Mouse (Mus musculus): Measurements from ENCODE around the gene Olfr44. TPM values are rescaled to one million over a fixed set of nuclear protein-coding genes. Genes with fewer than 3 reads are reported as not detected.

Olfr44 gene
- not detected in 2 replicates for polyA plus RNA-seq (2012; rRNA removed)

GRCm38 (mm10) chr9:39493895-39494294 lies at the start of gene Olfr44:
Olfr44 (minus strand) TSS chr9:39493995.
- no peak within 1 kb of the TSS for H3K27ac ChIP-seq (ENCODE audit: insufficient read depth, low read length)
- H3K27me3 ChIP-seq (ENCODE audit: control insufficient read depth, insufficient read depth, low read length): no peaks in the 10 kb centered on the region
- no peaks in the 10 kb centered on the region for H3K36me3 ChIP-seq (ENCODE audit: control insufficient read depth, insufficient read depth, low read length)
- no peak within 1 kb of the TSS for H3K4me3 ChIP-seq (ENCODE audit: extremely low read depth, insufficient read depth, insufficient read length)
- no peak for DNase-seq (ENCODE audit: low read depth in 1 of 2, low spot score in 2 of 2)
- H3K4me1 ChIP-seq (ENCODE audit: control insufficient read depth, insufficient read depth, insufficient read length): no peaks in the 10 kb centered on the region
- 81% methylated on average over 2 of the region's 2 CpGs for WGBS
- no peak for TF ChIP-seq CTCF (IDR thresholded peaks at IDR 0.05; ENCODE audit: extremely low read depth, insufficient read depth, insufficient read length, insufficient replicate concordance)
- no peak for TF ChIP-seq POLR2A (IDR thresholded peaks at IDR 0.05; ENCODE audit: low read depth, low read length)

- H3K4me1 ChIP-seq (ENCODE audit: control insufficient read depth, insufficient read depth, insufficient read length): no peaks in the 10 kb centered on the region
- H3K27ac ChIP-seq (ENCODE audit: insufficient read depth, low read length): no peak overlapping the region
- 87% methylated on average over 1 of the region's 1 CpGs for WGBS
- H3K27me3 ChIP-seq (ENCODE audit: control insufficient read depth, insufficient read depth, low read length): no peaks in the 10 kb centered on the region
- no peaks in the 10 kb centered on the region for H3K36me3 ChIP-seq (ENCODE audit: control insufficient read depth, insufficient read depth, low read length)
- H3K4me3 ChIP-seq (ENCODE audit: extremely low read depth, insufficient read depth, insufficient read length): no peak overlapping the region
- no peak for DNase-seq (ENCODE audit: low read depth in 1 of 2, low spot score in 2 of 2)
- no peak for TF ChIP-seq CTCF (IDR thresholded peaks at IDR 0.05; ENCODE audit: extremely low read depth, insufficient read depth, insufficient read length, insufficient replicate concordance)
- TF ChIP-seq POLR2A (IDR thresholded peaks at IDR 0.05; ENCODE audit: low read depth, low read length): no peak
Observed at GRCm38 (mm10) chr9:39523616-39524285, 30.0 kb upstream of the Olfr44 start.

GRCm38 (mm10) chr9:39518595-39518994 lies 24.8 kb upstream of the Olfr44 start:
- H3K36me3 ChIP-seq (ENCODE audit: control insufficient read depth, insufficient read depth, low read length): no peaks in the 10 kb centered on the region
- H3K27ac ChIP-seq (ENCODE audit: insufficient read depth, low read length): no peak overlapping the region
- H3K4me3 ChIP-seq (ENCODE audit: extremely low read depth, insufficient read depth, insufficient read length): no peak overlapping the region
- no peak for TF ChIP-seq CTCF (IDR thresholded peaks at IDR 0.05; ENCODE audit: extremely low read depth, insufficient read depth, insufficient read length, insufficient replicate concordance)
- TF ChIP-seq POLR2A (IDR thresholded peaks at IDR 0.05; ENCODE audit: low read depth, low read length): no peak
- H3K4me1 ChIP-seq (ENCODE audit: control insufficient read depth, insufficient read depth, insufficient read length): no peaks in the 10 kb centered on the region
- no peaks in the 10 kb centered on the region for H3K27me3 ChIP-seq (ENCODE audit: control insufficient read depth, insufficient read depth, low read length)
- no peak for DNase-seq (ENCODE audit: low read depth in 1 of 2, low spot score in 2 of 2)

DNA sequence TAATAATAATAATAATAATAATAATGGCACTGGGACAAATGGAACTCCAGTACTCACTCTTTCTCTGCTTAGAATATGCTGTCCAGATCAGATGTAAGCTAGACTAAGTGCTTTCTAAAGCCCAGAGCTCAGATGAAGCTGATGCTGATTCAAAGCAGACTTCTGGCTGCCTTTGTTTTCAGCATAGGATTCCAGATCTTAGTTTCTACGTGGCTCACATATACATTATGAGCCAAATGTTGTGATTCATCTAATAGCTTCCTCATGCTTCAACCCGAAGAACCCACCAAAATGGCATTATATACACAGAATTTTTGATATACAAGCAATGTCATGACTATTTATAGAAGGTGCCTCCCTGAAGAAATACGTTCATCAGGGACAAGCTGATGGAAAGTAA lies 21.7 kb upstream of the Olfr44 start, which contains the start of gene Olfr957:
Gene Olfr957, minus strand, starts transcription at position 279 of the 400 bp plus-strand sequence.
- Histone ChIP-seq H3K4me1 (ENCODE audit: control insufficient read depth, insufficient read depth, insufficient read length) (no peaks in the 10 kb centered on the region), H3K4me3 (ENCODE audit: extremely low read depth, insufficient read depth, insufficient read length) (no peak within 1 kb of the TSS), H3K36me3 (ENCODE audit: control insufficient read depth, insufficient read depth, low read length) (no peaks in the 10 kb centered on the region), H3K27me3 (ENCODE audit: control insufficient read depth, insufficient read depth, low read length) (no peaks in the 10 kb centered on the region), H3K27ac (ENCODE audit: insufficient read depth, low read length) (no peak within 1 kb of the TSS)
- TF ChIP-seq POLR2A (IDR thresholded peaks at IDR 0.05; ENCODE audit: low read depth, low read length) (no peak), CTCF (IDR thresholded peaks at IDR 0.05; ENCODE audit: extremely low read depth, insufficient read depth, insufficient read length, insufficient replicate concordance) (no peak)
- DNase-seq (ENCODE audit: low read depth in 1 of 2, low spot score in 2 of 2): no peak
- 70% methylated on average over 3 of the region's 3 CpGs for WGBS

- no peak for DNase-seq (ENCODE audit: low read depth in 1 of 2, low spot score in 2 of 2)
- no peak for TF ChIP-seq CTCF (IDR thresholded peaks at IDR 0.05; ENCODE audit: extremely low read depth, insufficient read depth, insufficient read length, insufficient replicate concordance)
- no peak for TF ChIP-seq POLR2A (IDR thresholded peaks at IDR 0.05; ENCODE audit: low read depth, low read length)
- no peak overlapping the region for H3K27ac ChIP-seq (ENCODE audit: insufficient read depth, low read length)
- no peaks in the 10 kb centered on the region for H3K36me3 ChIP-seq (ENCODE audit: control insufficient read depth, insufficient read depth, low read length)
- H3K4me1 ChIP-seq (ENCODE audit: control insufficient read depth, insufficient read depth, insufficient read length): no peaks in the 10 kb centered on the region
- 84% methylated on average over 9 of the region's 9 CpGs for WGBS
- H3K4me3 ChIP-seq (ENCODE audit: extremely low read depth, insufficient read depth, insufficient read length): no peak overlapping the region
- no peaks in the 10 kb centered on the region for H3K27me3 ChIP-seq (ENCODE audit: control insufficient read depth, insufficient read depth, low read length)
Observed at GRCm38 (mm10) chr9:39509412-39509811, 15.6 kb upstream of the Olfr44 start.

- 14% methylated on average over 6 of the region's 6 CpGs for WGBS
- Histone ChIP-seq H3K36me3 (ENCODE audit: control insufficient read depth, insufficient read depth, low read length) (no peaks in the 10 kb centered on the region), H3K4me3 (ENCODE audit: extremely low read depth, insufficient read depth, insufficient read length) (no peak overlapping the region), H3K27ac (ENCODE audit: insufficient read depth, low read length) (no peak overlapping the region), H3K27me3 (ENCODE audit: control insufficient read depth, insufficient read depth, low read length) (no peaks in the 10 kb centered on the region), H3K4me1 (ENCODE audit: control insufficient read depth, insufficient read depth, insufficient read length) (no peaks in the 10 kb centered on the region)
- no peak for TF ChIP-seq CTCF (IDR thresholded peaks at IDR 0.05; ENCODE audit: extremely low read depth, insufficient read depth, insufficient read length, insufficient replicate concordance)
- TF ChIP-seq POLR2A (IDR thresholded peaks at IDR 0.05; ENCODE audit: low read depth, low read length): no peak
- no peak for DNase-seq (ENCODE audit: low read depth in 1 of 2, low spot score in 2 of 2)
Observed at GRCm38 (mm10) chr9:39508998-39509397, 15.2 kb upstream of the Olfr44 start.

GRCm38 (mm10) chr9:39471844-39472243 lies 22.0 kb downstream of the Olfr44 start, which contains the start of gene Olfr955:
Olfr955 (minus strand) TSS chr9:39471944.
- Histone ChIP-seq H3K36me3 (ENCODE audit: control insufficient read depth, insufficient read depth, low read length) (no peaks in the 10 kb centered on the region), H3K27ac (ENCODE audit: insufficient read depth, low read length) (no peak within 1 kb of the TSS), H3K27me3 (ENCODE audit: control insufficient read depth, insufficient read depth, low read length) (no peaks in the 10 kb centered on the region), H3K4me1 (ENCODE audit: control insufficient read depth, insufficient read depth, insufficient read length) (no peaks in the 10 kb centered on the region), H3K4me3 (ENCODE audit: extremely low read depth, insufficient read depth, insufficient read length) (no peak within 1 kb of the TSS)
- WGBS: 40% methylated on average over 1 of the region's 1 CpGs
- TF ChIP-seq POLR2A (IDR thresholded peaks at IDR 0.05; ENCODE audit: low read depth, low read length) (no peak), CTCF (IDR thresholded peaks at IDR 0.05; ENCODE audit: extremely low read depth, insufficient read depth, insufficient read length, insufficient replicate concordance) (no peak)
- no peak for DNase-seq (ENCODE audit: low read depth in 1 of 2, low spot score in 2 of 2)

Measured in spleen, adult 2 months (tissue).